Mouse (Mus musculus): ENCODE measurements around the gene Cox17. TPM values are rescaled to one million over a fixed set of nuclear protein-coding genes. Genes with fewer than 3 reads are reported as not detected.

Cox17 gene
- total and polyA plus RNA-seq, 2 experiments from 2014 or later: 15.0 to 65.3 TPM

GRCm38 (mm10) chr16:38344941-38345725, 1.7 kb upstream of the Cox17 start:
- peak; percentile 92 for DNase-seq (ENCODE audit: low spot score)
- ATAC-seq (ENCODE audit: low FRiP score): no peak
- no peak overlapping the region for H3K4me3 ChIP-seq (ENCODE audit: low read depth, low read length)
- peaks cover 5% of the 10 kb centered on the region; the same call in 1 of the 2 replicates for H3K4me1 ChIP-seq (ENCODE audit: insufficient read depth, low read length)
- no peaks in the 10 kb centered on the region for H3K27me3 ChIP-seq (ENCODE audit: insufficient read depth, low read length)
- H3K36me3 ChIP-seq (ENCODE audit: insufficient read depth, low read length): peaks cover 2% of the 10 kb centered on the region; the same call in 1 of the 2 replicates
- no peak overlapping the region for H3K27ac ChIP-seq (ENCODE audit: low read depth, low read length)
- H3K9ac ChIP-seq (replicated peaks; ENCODE audit: low read length, poor library complexity, severe bottlenecking): no peak overlapping the region
- H3K9me3 ChIP-seq (ENCODE audit: low read length): no peaks in the 10 kb centered on the region
- 84% methylated on average over 3 of the region's 3 CpGs for WGBS
- peak; percentile 70 for TF ChIP-seq CTCF (IDR thresholded peaks at IDR 0.05)
- H3K4me2 ChIP-seq (ENCODE audit: low read depth, low read length, poor library complexity, severe bottlenecking): no peak overlapping the region

- TF ChIP-seq CTCF (IDR thresholded peaks at IDR 0.05): no peak
- Histone ChIP-seq H3K4me1 (ENCODE audit: insufficient read depth, low read length) (peaks cover 5% of the 10 kb centered on the region; the same call in 1 of the 2 replicates), H3K4me2 (ENCODE audit: low read depth, low read length, poor library complexity, severe bottlenecking) (peak overlapping the region; percentile 82), H3K27ac (ENCODE audit: low read depth, low read length) (no peak overlapping the region), H3K9me3 (ENCODE audit: low read length) (no peaks in the 10 kb centered on the region), H3K9ac (replicated peaks; ENCODE audit: low read length, poor library complexity, severe bottlenecking) (peak overlapping the region; percentile 76), H3K36me3 (ENCODE audit: insufficient read depth, low read length) (peaks cover 14% of the 10 kb centered on the region), H3K27me3 (ENCODE audit: insufficient read depth, low read length) (no peaks in the 10 kb centered on the region), H3K4me3 (ENCODE audit: low read depth, low read length) (peak overlapping the region; percentile 84)
- ATAC-seq (ENCODE audit: low FRiP score) (no peak), DNase-seq (ENCODE audit: low spot score) (no peak)
- 67% methylated on average over 6 of the region's 6 CpGs for WGBS
Observed at GRCm38 (mm10) chr16:38347588-38347987, 797 bp downstream of the Cox17 start.

- Histone ChIP-seq H3K9ac (replicated peaks; ENCODE audit: low read length, poor library complexity, severe bottlenecking) (no peak overlapping the region), H3K9me3 (ENCODE audit: low read length) (no peaks in the 10 kb centered on the region), H3K4me2 (ENCODE audit: low read depth, low read length, poor library complexity, severe bottlenecking) (no peak overlapping the region), H3K27ac (ENCODE audit: low read depth, low read length) (no peak overlapping the region), H3K36me3 (ENCODE audit: insufficient read depth, low read length) (peaks cover 14% of the 10 kb centered on the region), H3K27me3 (ENCODE audit: insufficient read depth, low read length) (no peaks in the 10 kb centered on the region), H3K4me3 (ENCODE audit: low read depth, low read length) (no peak overlapping the region), H3K4me1 (ENCODE audit: insufficient read depth, low read length) (peaks cover 5% of the 10 kb centered on the region; the same call in 1 of the 2 replicates)
- WGBS: 96% methylated on average over 9 of the region's 9 CpGs
- ATAC-seq (ENCODE audit: low FRiP score) (no peak), DNase-seq (ENCODE audit: low spot score) (no peak)
- TF ChIP-seq CTCF (IDR thresholded peaks at IDR 0.05): no peak
Observed at GRCm38 (mm10) chr16:38348217-38348761, 1.5 kb downstream of the Cox17 start.

- Histone ChIP-seq H3K4me2 (ENCODE audit: low read depth, low read length, poor library complexity, severe bottlenecking) (no peak overlapping the region), H3K9me3 (ENCODE audit: low read length) (no peaks in the 10 kb centered on the region), H3K36me3 (ENCODE audit: insufficient read depth, low read length) (peaks cover 14% of the 10 kb centered on the region), H3K9ac (replicated peaks; ENCODE audit: low read length, poor library complexity, severe bottlenecking) (no peak overlapping the region), H3K4me1 (ENCODE audit: insufficient read depth, low read length) (peaks cover 5% of the 10 kb centered on the region; the same call in 1 of the 2 replicates), H3K4me3 (ENCODE audit: low read depth, low read length) (no peak overlapping the region), H3K27ac (ENCODE audit: low read depth, low read length) (no peak overlapping the region), H3K27me3 (ENCODE audit: insufficient read depth, low read length) (no peaks in the 10 kb centered on the region)
- ATAC-seq (ENCODE audit: low FRiP score) (no peak), DNase-seq (ENCODE audit: low spot score) (no peak)
- no peak for TF ChIP-seq CTCF (IDR thresholded peaks at IDR 0.05)
- 91% methylated on average over 2 of the region's 2 CpGs for WGBS
Observed at GRCm38 (mm10) chr16:38349881-38350280, 3.1 kb downstream of the Cox17 start.

- H3K9ac ChIP-seq (replicated peaks; ENCODE audit: low read length, poor library complexity, severe bottlenecking): no peak overlapping the region
- peaks cover 14% of the 10 kb centered on the region for H3K36me3 ChIP-seq (ENCODE audit: insufficient read depth, low read length)
- DNase-seq (ENCODE audit: low spot score) (no peak), ATAC-seq (ENCODE audit: low FRiP score) (no peak)
- H3K27ac ChIP-seq (ENCODE audit: low read depth, low read length): no peak overlapping the region
- H3K9me3 ChIP-seq (ENCODE audit: low read length): no peaks in the 10 kb centered on the region
- TF ChIP-seq CTCF (IDR thresholded peaks at IDR 0.05): no peak
- no peak overlapping the region for H3K4me3 ChIP-seq (ENCODE audit: low read depth, low read length)
- H3K4me2 ChIP-seq (ENCODE audit: low read depth, low read length, poor library complexity, severe bottlenecking): no peak overlapping the region
- WGBS: 87% methylated on average over 7 of the region's 7 CpGs
- H3K4me1 ChIP-seq (ENCODE audit: insufficient read depth, low read length): peaks cover 5% of the 10 kb centered on the region; the same call in 1 of the 2 replicates
- H3K27me3 ChIP-seq (ENCODE audit: insufficient read depth, low read length): no peaks in the 10 kb centered on the region
Observed at GRCm38 (mm10) chr16:38350361-38350855, 3.6 kb downstream of the Cox17 start.

GRCm38 (mm10) chr16:38350939-38351338, 4.1 kb downstream of the Cox17 start:
- 85% methylated on average over 6 of the region's 6 CpGs for WGBS
- Histone ChIP-seq H3K4me1 (ENCODE audit: insufficient read depth, low read length) (peaks cover 5% of the 10 kb centered on the region; the same call in 1 of the 2 replicates), H3K36me3 (ENCODE audit: insufficient read depth, low read length) (peaks cover 14% of the 10 kb centered on the region), H3K27me3 (ENCODE audit: insufficient read depth, low read length) (no peaks in the 10 kb centered on the region), H3K27ac (ENCODE audit: low read depth, low read length) (no peak overlapping the region), H3K4me3 (ENCODE audit: low read depth, low read length) (no peak overlapping the region), H3K9me3 (ENCODE audit: low read length) (no peaks in the 10 kb centered on the region), H3K9ac (replicated peaks; ENCODE audit: low read length, poor library complexity, severe bottlenecking) (no peak overlapping the region), H3K4me2 (ENCODE audit: low read depth, low read length, poor library complexity, severe bottlenecking) (no peak overlapping the region)
- no peak for ATAC-seq (ENCODE audit: low FRiP score)
- TF ChIP-seq CTCF (IDR thresholded peaks at IDR 0.05): no peak
- no peak for DNase-seq (ENCODE audit: low spot score)
